Mouse (Mus musculus): Measurements from ENCODE around the gene Pmpcb. TPM values are rescaled to one million over a fixed set of nuclear protein-coding genes. Genes with fewer than 3 reads are reported as not detected.
A peak's percentile ranks its signal among the peaks of the same experiment; 100 is the strongest.

The Pmpcb gene
- total and polyA plus RNA-seq, 3 experiments = 41.6 to 113 (median 60.8) TPM

- Histone ChIP-seq H3K27me3 (ENCODE audit: insufficient read depth, low read length) (peaks cover 31% of the 10 kb centered on the region), H3K36me3 (replicated peaks) (no peaks in the 10 kb centered on the region), H3K4me1 (ENCODE audit: insufficient read depth, low read depth, low read length) (no peaks in the 10 kb centered on the region; the same call in 1 of the 2 replicates), H3K4me3 (ENCODE audit: low read depth, low read length) (no peak overlapping the region), H3K9me3 (replicated peaks) (no peaks in the 10 kb centered on the region)
- DNase-seq (ENCODE audit: low spot score) (no peak), ATAC-seq (ENCODE audit: extremely low read depth, insufficient number of reproducible peaks, low FRiP score, poor library complexity, severe bottlenecking) (no peak)
- TF ChIP-seq CTCF (IDR thresholded peaks at IDR 0.05; ENCODE audit: low read depth, low read length) (no peak), POLR2AphosphoS5 (IDR thresholded peaks at IDR 0.05; ENCODE audit: insufficient replicate concordance, low read depth, low read length) (no peak), TAL1 (conservative IDR thresholded peaks at IDR 0.05; ENCODE audit: low read depth, low read length) (no peak), GATA1 (IDR thresholded peaks at IDR 0.05; ENCODE audit: borderline replicate concordance, low read length) (no peak), GATA2 (IDR thresholded peaks at IDR 0.05; ENCODE audit: borderline replicate concordance, low read depth, low read length) (no peak)
Observed at GRCm38 (mm10) chr5:21724872-21725271, 12.1 kb upstream of the Pmpcb start.

- Histone ChIP-seq H3K4me1 (ENCODE audit: insufficient read depth, low read depth, low read length) (peaks cover 3% of the 10 kb centered on the region; the same call in 1 of the 2 replicates), H3K27me3 (ENCODE audit: insufficient read depth, low read length) (peaks cover 30% of the 10 kb centered on the region), H3K9me3 (replicated peaks) (0 out of 2 replicates have a peak, but pooled peaks cover 3% of the 10 kb centered on the region), H3K4me3 (ENCODE audit: low read depth, low read length) (no peak overlapping the region), H3K36me3 (replicated peaks) (no peaks in the 10 kb centered on the region)
- ATAC-seq (ENCODE audit: extremely low read depth, insufficient number of reproducible peaks, low FRiP score, poor library complexity, severe bottlenecking) (no peak), DNase-seq (ENCODE audit: low spot score) (no peak)
- TF ChIP-seq GATA2 (IDR thresholded peaks at IDR 0.05; ENCODE audit: borderline replicate concordance, low read depth, low read length) (no peak), POLR2AphosphoS5 (IDR thresholded peaks at IDR 0.05; ENCODE audit: insufficient replicate concordance, low read depth, low read length) (no peak), GATA1 (IDR thresholded peaks at IDR 0.05; ENCODE audit: borderline replicate concordance, low read length) (no peak), TAL1 (conservative IDR thresholded peaks at IDR 0.05; ENCODE audit: low read depth, low read length) (no peak), CTCF (IDR thresholded peaks at IDR 0.05; ENCODE audit: low read depth, low read length) (no peak)
Observed at GRCm38 (mm10) chr5:21729107-21729506, 7.8 kb upstream of the Pmpcb start.

GRCm38 (mm10) chr5:21732177-21732911 lies 4.6 kb upstream of the Pmpcb start:
- H3K36me3 ChIP-seq (replicated peaks) = no peaks in the 10 kb centered on the region
- DNase-seq (ENCODE audit: low spot score) (no peak), ATAC-seq (ENCODE audit: extremely low read depth, insufficient number of reproducible peaks, low FRiP score, poor library complexity, severe bottlenecking) (no peak)
- TF ChIP-seq TAL1 (conservative IDR thresholded peaks at IDR 0.05; ENCODE audit: low read depth, low read length) (no peak), CTCF (IDR thresholded peaks at IDR 0.05; ENCODE audit: low read depth, low read length) (no peak), POLR2AphosphoS5 (IDR thresholded peaks at IDR 0.05; ENCODE audit: insufficient replicate concordance, low read depth, low read length) (no peak), GATA2 (IDR thresholded peaks at IDR 0.05; ENCODE audit: borderline replicate concordance, low read depth, low read length) (no peak), GATA1 (IDR thresholded peaks at IDR 0.05; ENCODE audit: borderline replicate concordance, low read length) (no peak)
- H3K9me3 ChIP-seq (replicated peaks) = 0 out of 2 replicates have a peak, but pooled peaks cover 3% of the 10 kb centered on the region
- H3K4me3 ChIP-seq (ENCODE audit: low read depth, low read length) = no peak overlapping the region
- peaks cover 10% of the 10 kb centered on the region for H3K4me1 ChIP-seq (ENCODE audit: insufficient read depth, low read depth, low read length)
- H3K27me3 ChIP-seq (ENCODE audit: insufficient read depth, low read length) = peaks cover 18% of the 10 kb centered on the region

GRCm38 (mm10) chr5:21732930-21733329 lies 4.0 kb upstream of the Pmpcb start:
- no peak for DNase-seq (ENCODE audit: low spot score)
- Histone ChIP-seq H3K36me3 (replicated peaks) (no peaks in the 10 kb centered on the region), H3K4me1 (ENCODE audit: insufficient read depth, low read depth, low read length) (peaks cover 14% of the 10 kb centered on the region), H3K9me3 (replicated peaks) (0 out of 2 replicates have a peak, but pooled peaks cover 3% of the 10 kb centered on the region), H3K27me3 (ENCODE audit: insufficient read depth, low read length) (peaks cover 18% of the 10 kb centered on the region), H3K4me3 (ENCODE audit: low read depth, low read length) (no peak overlapping the region)
- no peak for TF ChIP-seq TAL1 (conservative IDR thresholded peaks at IDR 0.05; ENCODE audit: low read depth, low read length)
- no peak for ATAC-seq (ENCODE audit: extremely low read depth, insufficient number of reproducible peaks, low FRiP score, poor library complexity, severe bottlenecking)

GRCm38 (mm10) chr5:21735100-21735499 lies 1.8 kb upstream of the Pmpcb start:
- TF ChIP-seq POLR2AphosphoS5 (IDR thresholded peaks at IDR 0.05; ENCODE audit: insufficient replicate concordance, low read depth, low read length) (no peak), GATA1 (IDR thresholded peaks at IDR 0.05; ENCODE audit: borderline replicate concordance, low read length) (no peak), GATA2 (IDR thresholded peaks at IDR 0.05; ENCODE audit: borderline replicate concordance, low read depth, low read length) (no peak), TAL1 (conservative IDR thresholded peaks at IDR 0.05; ENCODE audit: low read depth, low read length) (no peak), CTCF (IDR thresholded peaks at IDR 0.05; ENCODE audit: low read depth, low read length) (no peak)
- Histone ChIP-seq H3K4me1 (ENCODE audit: insufficient read depth, low read depth, low read length) (peaks cover 22% of the 10 kb centered on the region), H3K36me3 (replicated peaks) (peaks cover 20% of the 10 kb centered on the region), H3K9me3 (replicated peaks) (0 out of 2 replicates have a peak, but pooled peaks cover 3% of the 10 kb centered on the region), H3K27me3 (ENCODE audit: insufficient read depth, low read length) (peaks cover 13% of the 10 kb centered on the region), H3K4me3 (ENCODE audit: low read depth, low read length) (no peak overlapping the region)
- no peak for DNase-seq (ENCODE audit: low spot score)
- ATAC-seq (ENCODE audit: extremely low read depth, insufficient number of reproducible peaks, low FRiP score, poor library complexity, severe bottlenecking) = no peak

GRCm38 (mm10) chr5:21735584-21735983 lies 1.4 kb upstream of the Pmpcb start:
- Histone ChIP-seq H3K9me3 (replicated peaks) (0 out of 2 replicates have a peak, but pooled peaks cover 3% of the 10 kb centered on the region), H3K4me1 (ENCODE audit: insufficient read depth, low read depth, low read length) (peaks cover 22% of the 10 kb centered on the region), H3K4me3 (ENCODE audit: low read depth, low read length) (no peak overlapping the region; the same call in 1 of the 2 replicates), H3K36me3 (replicated peaks) (peaks cover 24% of the 10 kb centered on the region), H3K27me3 (ENCODE audit: insufficient read depth, low read length) (peaks cover 9% of the 10 kb centered on the region)
- DNase-seq (ENCODE audit: low spot score) (peak; percentile 66), ATAC-seq (ENCODE audit: extremely low read depth, insufficient number of reproducible peaks, low FRiP score, poor library complexity, severe bottlenecking) (peak; percentile 55; the same call in 1 of the 2 replicates)
- TF ChIP-seq POLR2AphosphoS5 (IDR thresholded peaks at IDR 0.05; ENCODE audit: insufficient replicate concordance, low read depth, low read length) = no peak
- peak; percentile 69 for TF ChIP-seq CTCF (IDR thresholded peaks at IDR 0.05; ENCODE audit: low read depth, low read length)
